Mouse (Mus musculus) kidney, adult 2 months (tissue): ENCODE measurements around the gene Rell1.

Source experiments
- CTCF ChIP-seq: fragments of 200-500 bp; conservative IDR thresholded peaks from 2 replicates; pipeline ENCODE4 v1.5.1; 2011; ENCODE audit warnings: low read depth, mild to moderate bottlenecking, control low read depth, low read length, moderate library complexity, mixed read lengths; ENCODE audit not compliant: insufficient read depth, insufficient read length
- POLR2A ChIP-seq: fragments of 200-500 bp; IDR thresholded peaks from one replicate; pipeline ENCODE4 v1.6.1; 2011; ENCODE audit warnings: low read depth, low read length, control low read depth

DNA sequence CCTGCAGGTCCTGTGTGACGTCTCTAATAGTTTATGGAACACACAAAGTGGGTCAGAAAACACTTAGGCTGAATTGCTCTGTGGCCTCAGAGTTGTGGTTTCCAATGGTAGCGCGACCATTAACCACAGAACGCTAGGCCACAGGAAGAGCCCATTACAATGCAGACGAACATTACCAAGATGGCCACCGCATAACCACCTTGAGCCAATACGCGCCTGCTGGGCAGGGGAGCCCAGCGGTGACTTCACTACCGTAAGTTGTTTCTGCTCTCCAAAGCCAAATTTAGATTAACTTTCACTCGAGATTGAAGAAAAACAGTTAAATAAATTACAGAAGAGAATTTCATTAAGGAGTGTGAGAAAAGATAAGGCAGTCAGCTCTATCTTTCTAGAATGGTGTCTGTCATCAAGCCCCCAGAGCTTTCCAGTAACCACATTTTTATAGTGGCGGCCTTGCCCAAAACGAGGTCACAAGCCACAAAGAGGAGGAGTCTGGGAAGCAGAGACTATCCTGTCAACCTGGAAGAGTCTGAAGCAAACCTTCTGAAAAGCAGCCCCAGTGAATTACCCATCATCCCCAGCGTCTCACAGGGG is 43.6 kb downstream of the Rell1 start:
- TF ChIP-seq POLR2A, result no peak
- no peak for TF ChIP-seq CTCF
